Mouse (Mus musculus): ENCODE measurements around the gene Gimap8. TPM values are rescaled to one million over a fixed set of nuclear protein-coding genes. Genes with fewer than 3 reads are reported as not detected.
"Not testable (repeated sequence)": the region's sequence is repeated elsewhere in the genome, so short reads cannot be mapped to it uniquely, and the experiment has no call there.

Gene Gimap8
- polyA plus RNA-seq, 1 experiment = 22.2 TPM

- TF ChIP-seq CTCF (IDR thresholded peaks at IDR 0.05; ENCODE audit: extremely low read depth, insufficient read depth, insufficient read length, insufficient replicate concordance) = no peak
- no peak for TF ChIP-seq POLR2A (IDR thresholded peaks at IDR 0.05; ENCODE audit: low read depth, low read length)
- 36% methylated on average over 4 of the region's 4 CpGs for WGBS
- Histone ChIP-seq H3K4me1 (ENCODE audit: control insufficient read depth, insufficient read depth, insufficient read length) (peaks cover 30% of the 10 kb centered on the region), H3K27me3 (ENCODE audit: control insufficient read depth, insufficient read depth, low read length) (no peaks in the 10 kb centered on the region), H3K27ac (ENCODE audit: insufficient read depth, low read length) (peak overlapping the region; percentile 60), H3K4me3 (ENCODE audit: extremely low read depth, insufficient read depth, insufficient read length) (no peak overlapping the region), H3K36me3 (ENCODE audit: control insufficient read depth, insufficient read depth, low read length) (peaks cover 7% of the 10 kb centered on the region)
- no peak for DNase-seq (ENCODE audit: low read depth in 1 of 2, low spot score in 2 of 2)
Observed at GRCm38 (mm10) chr6:48682271-48682670, 35.2 kb downstream of the Gimap8 start.

- DNase-seq (ENCODE audit: low read depth in 1 of 2, low spot score in 2 of 2); H3K36me3 ChIP-seq (ENCODE audit: control insufficient read depth, insufficient read depth, low read length); H3K27me3 ChIP-seq (ENCODE audit: control insufficient read depth, insufficient read depth, low read length); H3K4me3 ChIP-seq (ENCODE audit: extremely low read depth, insufficient read depth, insufficient read length): not testable (repeated sequence)
- Histone ChIP-seq H3K4me1 (ENCODE audit: control insufficient read depth, insufficient read depth, insufficient read length) (peaks cover 30% of the 10 kb centered on the region), H3K27ac (ENCODE audit: insufficient read depth, low read length) (peak overlapping the region; percentile 40)
- 85% methylated on average over 4 of the region's 4 CpGs for WGBS
Observed at GRCm38 (mm10) chr6:48683263-48683821, 36.3 kb downstream of the Gimap8 start.

GRCm38 (mm10) chr6:48684319-48684718 lies 37.3 kb downstream of the Gimap8 start, which contains the start of gene Gimap4:
TSS of gene Gimap4 (plus strand) at chr6:48684549.
- Histone ChIP-seq H3K4me3 (ENCODE audit: extremely low read depth, insufficient read depth, insufficient read length) (peak within 1 kb of the TSS; percentile 73), H3K27ac (ENCODE audit: insufficient read depth, low read length) (peak within 1 kb of the TSS; percentile 94), H3K4me1 (ENCODE audit: control insufficient read depth, insufficient read depth, insufficient read length) (peaks cover 25% of the 10 kb centered on the region), H3K27me3 (ENCODE audit: control insufficient read depth, insufficient read depth, low read length) (no peaks in the 10 kb centered on the region), H3K36me3 (ENCODE audit: control insufficient read depth, insufficient read depth, low read length) (peaks cover 6% of the 10 kb centered on the region)
- TF ChIP-seq POLR2A (IDR thresholded peaks at IDR 0.05; ENCODE audit: low read depth, low read length) = peak; percentile 28; the same call in 1 of the 2 replicates
- TF ChIP-seq CTCF (IDR thresholded peaks at IDR 0.05; ENCODE audit: extremely low read depth, insufficient read depth, insufficient read length, insufficient replicate concordance) = no peak
- WGBS = 28% methylated on average over 5 of the region's 5 CpGs
- no peak for DNase-seq (ENCODE audit: low read depth in 1 of 2, low spot score in 2 of 2)

GRCm38 (mm10) chr6:48684806-48685205 lies 37.8 kb downstream of the Gimap8 start:
- WGBS = 44% methylated on average over 4 of the region's 4 CpGs
- TF ChIP-seq POLR2A (IDR thresholded peaks at IDR 0.05; ENCODE audit: low read depth, low read length) (0 out of 2 replicates have a peak, but pooled peaks have one; percentile 0), CTCF (IDR thresholded peaks at IDR 0.05; ENCODE audit: extremely low read depth, insufficient read depth, insufficient read length, insufficient replicate concordance) (no peak)
- Histone ChIP-seq H3K27ac (ENCODE audit: insufficient read depth, low read length) (peak overlapping the region; percentile 94), H3K27me3 (ENCODE audit: control insufficient read depth, insufficient read depth, low read length) (no peaks in the 10 kb centered on the region), H3K4me3 (ENCODE audit: extremely low read depth, insufficient read depth, insufficient read length) (peak overlapping the region; percentile 73), H3K36me3 (ENCODE audit: control insufficient read depth, insufficient read depth, low read length) (peaks cover 6% of the 10 kb centered on the region), H3K4me1 (ENCODE audit: control insufficient read depth, insufficient read depth, insufficient read length) (peaks cover 21% of the 10 kb centered on the region)
- DNase-seq (ENCODE audit: low read depth in 1 of 2, low spot score in 2 of 2) = no peak

- 41% methylated on average over 2 of the region's 2 CpGs for WGBS
- Histone ChIP-seq H3K27me3 (ENCODE audit: control insufficient read depth, insufficient read depth, low read length) (no peaks in the 10 kb centered on the region), H3K4me3 (ENCODE audit: extremely low read depth, insufficient read depth, insufficient read length) (peak overlapping the region; percentile 73), H3K36me3 (ENCODE audit: control insufficient read depth, insufficient read depth, low read length) (peaks cover 6% of the 10 kb centered on the region), H3K27ac (ENCODE audit: insufficient read depth, low read length) (peak overlapping the region; percentile 94), H3K4me1 (ENCODE audit: control insufficient read depth, insufficient read depth, insufficient read length) (peaks cover 21% of the 10 kb centered on the region)
- TF ChIP-seq POLR2A (IDR thresholded peaks at IDR 0.05; ENCODE audit: low read depth, low read length) (no peak), CTCF (IDR thresholded peaks at IDR 0.05; ENCODE audit: extremely low read depth, insufficient read depth, insufficient read length, insufficient replicate concordance) (no peak)
- no peak for DNase-seq (ENCODE audit: low read depth in 1 of 2, low spot score in 2 of 2)
Observed at GRCm38 (mm10) chr6:48685251-48685650, 38.2 kb downstream of the Gimap8 start.

GRCm38 (mm10) chr6:48685694-48686665 lies 38.9 kb downstream of the Gimap8 start:
- no peak for DNase-seq (ENCODE audit: low read depth in 1 of 2, low spot score in 2 of 2)
- Histone ChIP-seq H3K4me3 (ENCODE audit: extremely low read depth, insufficient read depth, insufficient read length) (peak overlapping the region; percentile 73), H3K27me3 (ENCODE audit: control insufficient read depth, insufficient read depth, low read length) (no peaks in the 10 kb centered on the region), H3K36me3 (ENCODE audit: control insufficient read depth, insufficient read depth, low read length) (peaks cover 12% of the 10 kb centered on the region), H3K27ac (ENCODE audit: insufficient read depth, low read length) (peak overlapping the region; percentile 94), H3K4me1 (ENCODE audit: control insufficient read depth, insufficient read depth, insufficient read length) (peaks cover 21% of the 10 kb centered on the region)
- WGBS = 35% methylated on average over 7 of the region's 7 CpGs
- TF ChIP-seq CTCF (IDR thresholded peaks at IDR 0.05; ENCODE audit: extremely low read depth, insufficient read depth, insufficient read length, insufficient replicate concordance) = no peak
